Mouse (Mus musculus) forebrain, embryonic 16.5 days (tissue): ENCODE results near the gene E030025P04Rik. TPM values are rescaled to one million over a fixed set of nuclear protein-coding genes. Genes with fewer than 3 reads are reported as not detected.

Source experiments
- ATAC-seq: fragments of 200-750 bp; cut with Nextera tagmentation; 2 replicates; pipeline ENCODE4 v1.8.0; 2017; ENCODE audit warnings: mild to moderate bottlenecking, moderate library complexity
- H3K27ac ChIP-seq: fragments of 300-500 bp; sonication (generic); 2 replicates; pipeline ENCODE4 v1.5.1; 2014; ENCODE audit warnings: low read length, control low read depth
- H3K27me3 ChIP-seq: fragments of 300-500 bp; sonication (generic); replicated peaks from 2 replicates; pipeline ENCODE4 v1.6.1; 2014; ENCODE audit warnings: low read length; ENCODE audit not compliant: control insufficient read depth, insufficient read depth
- H3K36me3 ChIP-seq: fragments of 300-500 bp; sonication (generic); 2 replicates; pipeline ENCODE4 v1.6.1; 2014; ENCODE audit not compliant: control insufficient read depth, insufficient read depth
- H3K4me1 ChIP-seq: fragments of 300-500 bp; sonication (generic); replicated peaks from 2 replicates; pipeline ENCODE4 v1.6.1; 2014; ENCODE audit warnings: low read length; ENCODE audit not compliant: control insufficient read depth, insufficient read depth
- H3K4me2 ChIP-seq: fragments of 300-500 bp; sonication (generic); 2 replicates; pipeline ENCODE4 v1.6.1; 2014; ENCODE audit warnings: mild to moderate bottlenecking, low read length, control low read depth
- H3K4me3 ChIP-seq: fragments of 300-500 bp; sonication (generic); replicated peaks from 2 replicates; pipeline ENCODE4 v1.5.1; 2014; ENCODE audit warnings: mild to moderate bottlenecking, low read length, control low read depth
- H3K9ac ChIP-seq: fragments of 300-500 bp; sonication (generic); replicated peaks from 2 replicates; pipeline ENCODE4 v1.6.1; 2014; ENCODE audit warnings: low read depth, low read length, control low read depth
- H3K9me3 ChIP-seq: fragments of 300-500 bp; sonication (generic); 2 replicates; pipeline ENCODE4 v1.6.1; 2016; ENCODE audit warnings: low read length; ENCODE audit not compliant: control insufficient read depth
- WGBS: fragments of 180-500 bp; shearing (Covaris S2); extraction: QIAGEN DNeasy Blood & Tissue Kit; methylation state at CpG from one replicate; pipeline ENCODE4 v1.1.7; 2014; 5-methylcytosine and 5-hydroxymethylcytosine counted together
- polyA plus RNA-seq: library from polyadenylated mRNA; unstranded; fragments of >200 nt; fragmentation: Nextera tagmentation; extraction: Ambion mirVana; gene quantifications from 2 replicates; pipeline ENCODE4 v1.2.1, GENCODE M21; 2015

E030025P04Rik gene
- polyA plus RNA-seq, 1 experiment from 2014 or later: not detected

GRCm38 (mm10) chr11:109170771-109171170 is 26.6 kb upstream of the E030025P04Rik start:
- Histone ChIP-seq H3K27ac (no peak overlapping the region), H3K4me3 (no peak overlapping the region), H3K9me3 (no peaks in the 10 kb centered on the region), H3K9ac (no peak overlapping the region), H3K4me1 (no peaks in the 10 kb centered on the region), H3K4me2 (no peak overlapping the region), H3K27me3 (no peaks in the 10 kb centered on the region), H3K36me3 (no peaks in the 10 kb centered on the region)
- WGBS: 97% methylated on average over 6 of the region's 6 CpGs
- no peak for ATAC-seq

- H3K9me3 ChIP-seq: no peaks in the 10 kb centered on the region
- H3K4me3 ChIP-seq: no peak overlapping the region
- ATAC-seq: no peak
- H3K4me1 ChIP-seq: no peaks in the 10 kb centered on the region
- no peaks in the 10 kb centered on the region for H3K27me3 ChIP-seq
- no peak overlapping the region for H3K27ac ChIP-seq
- 67% methylated on average over 5 of the region's 5 CpGs for whole genome bisulfite sequencing
- H3K4me2 ChIP-seq: no peak overlapping the region
- H3K9ac ChIP-seq: no peak overlapping the region
- no peaks in the 10 kb centered on the region for H3K36me3 ChIP-seq
Observed at GRCm38 (mm10) chr11:109157694-109158093, 13.5 kb upstream of the E030025P04Rik start.

- H3K9me3 ChIP-seq: no peaks in the 10 kb centered on the region
- H3K4me1 ChIP-seq: no peaks in the 10 kb centered on the region
- H3K27me3 ChIP-seq: no peaks in the 10 kb centered on the region
- ATAC-seq: no peak
- H3K36me3 ChIP-seq: no peaks in the 10 kb centered on the region
- no peak overlapping the region for H3K27ac ChIP-seq
- no peak overlapping the region for H3K4me2 ChIP-seq
- 88% methylated on average over 7 of the region's 7 CpGs for WGBS
- no peak overlapping the region for H3K4me3 ChIP-seq
- no peak overlapping the region for H3K9ac ChIP-seq
Observed at GRCm38 (mm10) chr11:109144890-109145341, 747 bp upstream of the E030025P04Rik start.

GRCm38 (mm10) chr11:109126482-109126881 is 17.7 kb downstream of the E030025P04Rik start:
- H3K9me3 ChIP-seq: no peaks in the 10 kb centered on the region
- no peak overlapping the region for H3K4me3 ChIP-seq
- no peaks in the 10 kb centered on the region for H3K4me1 ChIP-seq
- no peak overlapping the region for H3K27ac ChIP-seq
- no peaks in the 10 kb centered on the region for H3K27me3 ChIP-seq
- no peak for ATAC-seq
- no peak overlapping the region for H3K9ac ChIP-seq
- 69% methylated on average over 7 of the region's 7 CpGs for WGBS
- H3K36me3 ChIP-seq: no peaks in the 10 kb centered on the region
- no peak overlapping the region for H3K4me2 ChIP-seq

GRCm38 (mm10) chr11:109125451-109125850 is 18.7 kb downstream of the E030025P04Rik start:
- Histone ChIP-seq H3K4me1 (no peaks in the 10 kb centered on the region), H3K4me3 (no peak overlapping the region), H3K4me2 (no peak overlapping the region), H3K9me3 (no peaks in the 10 kb centered on the region), H3K27ac (no peak overlapping the region), H3K36me3 (no peaks in the 10 kb centered on the region), H3K27me3 (no peaks in the 10 kb centered on the region), H3K9ac (no peak overlapping the region)
- ATAC-seq: no peak
- 72% methylated on average over 5 of the region's 5 CpGs for WGBS

- no peak overlapping the region for H3K27ac ChIP-seq
- H3K4me3 ChIP-seq: no peak overlapping the region
- no peaks in the 10 kb centered on the region for H3K27me3 ChIP-seq
- ATAC-seq: no peak
- WGBS: 52% methylated on average over 3 of the region's 3 CpGs
- H3K4me2 ChIP-seq: no peak overlapping the region
- H3K36me3 ChIP-seq: no peaks in the 10 kb centered on the region
- H3K4me1 ChIP-seq: no peaks in the 10 kb centered on the region
- H3K9ac ChIP-seq: no peak overlapping the region
- no peaks in the 10 kb centered on the region for H3K9me3 ChIP-seq
Observed at GRCm38 (mm10) chr11:109124284-109124683, 19.9 kb downstream of the E030025P04Rik start.

- WGBS: 19% methylated on average over 11 of the region's 11 CpGs
Observed at GRCm38 (mm10) chr11:109109826-109110346, 34.3 kb downstream of the E030025P04Rik start.

GRCm38 (mm10) chr11:109109056-109109455 is 35.1 kb downstream of the E030025P04Rik start:
- Histone ChIP-seq H3K4me1 (no peaks in the 10 kb centered on the region), H3K27me3 (no peaks in the 10 kb centered on the region), H3K9me3 (no peaks in the 10 kb centered on the region), H3K4me3 (no peak overlapping the region), H3K9ac (no peak overlapping the region), H3K36me3 (no peaks in the 10 kb centered on the region), H3K4me2 (no peak overlapping the region), H3K27ac (no peak overlapping the region)
- no peak for ATAC-seq

More at GRCm38 (mm10) chr11:109109826-109110346, 34.3 kb downstream of the E030025P04Rik start:
- Histone ChIP-seq H3K4me3 (no peak overlapping the region), H3K36me3 (no peaks in the 10 kb centered on the region), H3K4me1 (no peaks in the 10 kb centered on the region), H3K4me2 (no peak overlapping the region), H3K9me3 (no peaks in the 10 kb centered on the region), H3K9ac (no peak overlapping the region), H3K27ac (no peak overlapping the region), H3K27me3 (no peaks in the 10 kb centered on the region)
- ATAC-seq: no peak

- H3K27me3 ChIP-seq: no peaks in the 10 kb centered on the region
- no peak overlapping the region for H3K4me2 ChIP-seq
- no peaks in the 10 kb centered on the region for H3K4me1 ChIP-seq
- no peak overlapping the region for H3K4me3 ChIP-seq
- WGBS: 36% methylated on average over 11 of the region's 11 CpGs
- H3K9ac ChIP-seq: no peak overlapping the region
- H3K9me3 ChIP-seq: no peaks in the 10 kb centered on the region
- ATAC-seq: no peak
- no peaks in the 10 kb centered on the region for H3K36me3 ChIP-seq
- no peak overlapping the region for H3K27ac ChIP-seq
Observed at GRCm38 (mm10) chr11:109107518-109108205, 36.5 kb downstream of the E030025P04Rik start.
